Mouse (Mus musculus) E14TG2a.4 (cell line): Measurements from ENCODE around the gene Tmem235.

Source experiments
- CTCF ChIP-seq: conservative IDR thresholded peaks from 2 replicates; pipeline ENCODE4 v1.5.1; 2014; ENCODE audit warnings: low read length
- NANOG ChIP-seq: IDR thresholded peaks from 2 replicates; pipeline ENCODE4 v1.6.1; 2014; ENCODE audit warnings: borderline replicate concordance, low read length, mixed read lengths
- POU5F1 ChIP-seq: IDR thresholded peaks from 2 replicates; pipeline ENCODE4 v1.6.1; 2014; ENCODE audit warnings: low read length, borderline replicate concordance

GRCm38 (mm10) chr11:117829671-117830215 is 30.8 kb upstream of the Tmem235 start:
- no peak for TF ChIP-seq CTCF
- TF ChIP-seq POU5F1 = no peak
- TF ChIP-seq NANOG = no peak
